Mouse (Mus musculus): ENCODE measurements around the gene Pdzrn4. TPM values are rescaled to one million over a fixed set of nuclear protein-coding genes. Genes with fewer than 3 reads are reported as not detected.
A peak's percentile ranks its signal among the peaks of the same experiment; 100 is the strongest.

The Pdzrn4 gene
- polyA plus RNA-seq, 1 experiment from 2014 or later = 1.5 TPM

DNA sequence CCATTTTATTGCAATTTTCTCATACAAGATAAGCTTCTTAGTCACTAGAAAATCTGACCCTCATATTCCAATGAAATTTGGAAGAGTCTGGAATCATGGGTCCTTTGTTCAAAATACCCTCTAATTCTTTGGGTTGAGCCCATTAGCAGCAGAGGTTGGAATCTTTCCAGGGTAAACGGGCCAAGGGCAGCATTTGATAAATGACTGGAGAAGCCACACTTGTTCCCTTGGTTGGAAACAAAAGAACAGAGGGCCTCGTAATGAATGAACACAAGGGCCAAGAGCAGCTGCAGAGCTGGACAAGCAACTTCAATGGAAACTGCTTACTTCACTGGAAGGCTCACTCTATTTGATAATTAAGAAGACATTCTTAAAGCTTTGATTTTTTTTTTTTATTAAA lies 198.0 kb downstream of the Pdzrn4 start:
- Histone ChIP-seq H3K9ac (ENCODE audit: low read length) (no peak overlapping the region), H3K4me2 (ENCODE audit: low read depth, low read length) (no peak overlapping the region), H3K4me1 (replicated peaks; ENCODE audit: control insufficient read depth, insufficient read depth, low read length) (peaks cover 11% of the 10 kb centered on the region), H3K9me3 (ENCODE audit: control insufficient read depth, low read length) (no peaks in the 10 kb centered on the region), H3K36me3 (ENCODE audit: control insufficient read depth, insufficient read depth, low read length) (no peaks in the 10 kb centered on the region), H3K4me3 (ENCODE audit: low read length) (no peak overlapping the region), H3K27ac (ENCODE audit: low read length) (no peak overlapping the region), H3K27me3 (ENCODE audit: control insufficient read depth, insufficient read depth, low read depth, low read length) (no peaks in the 10 kb centered on the region; the same call in 1 of the 2 replicates)
- 22% methylated on average over 2 of the region's 2 CpGs for WGBS
- ATAC-seq (ENCODE audit: low read depth) = no peak

- ATAC-seq (ENCODE audit: low read depth) = 0 out of 2 replicates have a peak, but pooled peaks have one; percentile 56
- H3K4me1 ChIP-seq (replicated peaks; ENCODE audit: control insufficient read depth, insufficient read depth, low read length) = peaks cover 11% of the 10 kb centered on the region
- peak overlapping the region; percentile 31 for H3K9ac ChIP-seq (ENCODE audit: low read length)
- H3K9me3 ChIP-seq (ENCODE audit: control insufficient read depth, low read length) = no peaks in the 10 kb centered on the region
- H3K4me2 ChIP-seq (ENCODE audit: low read depth, low read length) = peak overlapping the region; percentile 78
- no peaks in the 10 kb centered on the region; the same call in 1 of the 2 replicates for H3K27me3 ChIP-seq (ENCODE audit: control insufficient read depth, insufficient read depth, low read depth, low read length)
- peak overlapping the region; percentile 48 for H3K4me3 ChIP-seq (ENCODE audit: low read length)
- H3K36me3 ChIP-seq (ENCODE audit: control insufficient read depth, insufficient read depth, low read length) = no peaks in the 10 kb centered on the region
- WGBS = 1% methylated on average over 20 of the region's 20 CpGs
- no peak overlapping the region for H3K27ac ChIP-seq (ENCODE audit: low read length)
Measured at GRCm38 (mm10) chr15:92597011-92597780, 200.5 kb downstream of the Pdzrn4 start.

GRCm38 (mm10) chr15:92598380-92599295 lies 202.0 kb downstream of the Pdzrn4 start:
- 3% methylated on average over 18 of the region's 18 CpGs for WGBS
- ATAC-seq (ENCODE audit: low read depth) = peak; percentile 28; the same call in 1 of the 2 replicates
- no peak overlapping the region for H3K27ac ChIP-seq (ENCODE audit: low read length)

DNA sequence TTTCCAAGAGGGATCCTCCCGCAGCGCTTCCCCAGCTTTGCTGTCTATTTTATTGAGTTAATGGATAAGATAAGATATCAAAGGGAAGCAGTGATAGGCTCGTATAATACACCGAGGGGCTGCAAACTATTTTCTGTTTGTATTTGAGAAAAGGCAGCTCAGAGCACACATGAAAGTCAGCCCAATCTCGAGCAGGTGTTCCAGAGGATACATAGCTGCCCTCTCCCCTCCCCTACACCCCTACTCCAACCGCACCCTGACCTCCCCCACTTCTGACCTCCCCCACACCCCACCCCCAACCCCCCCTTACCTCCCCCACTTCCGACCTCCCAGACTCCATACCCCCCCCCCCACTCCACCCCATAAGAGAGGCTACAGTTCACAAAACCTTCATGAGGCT lies 202.7 kb downstream of the Pdzrn4 start:
- Histone ChIP-seq H3K9me3 (ENCODE audit: control insufficient read depth, low read length) (no peaks in the 10 kb centered on the region), H3K4me1 (replicated peaks; ENCODE audit: control insufficient read depth, insufficient read depth, low read length) (peaks cover 11% of the 10 kb centered on the region), H3K27ac (ENCODE audit: low read length) (no peak overlapping the region), H3K4me2 (ENCODE audit: low read depth, low read length) (peak overlapping the region; percentile 63), H3K27me3 (ENCODE audit: control insufficient read depth, insufficient read depth, low read depth, low read length) (no peaks in the 10 kb centered on the region; the same call in 1 of the 2 replicates), H3K4me3 (ENCODE audit: low read length) (peak overlapping the region; percentile 38), H3K36me3 (ENCODE audit: control insufficient read depth, insufficient read depth, low read length) (no peaks in the 10 kb centered on the region), H3K9ac (ENCODE audit: low read length) (peak overlapping the region; percentile 28; the same call in 1 of the 2 replicates)
- 6% methylated on average over 7 of the region's 7 CpGs for WGBS
- no peak for ATAC-seq (ENCODE audit: low read depth)

More at GRCm38 (mm10) chr15:92598380-92599295, 202.0 kb downstream of the Pdzrn4 start:
- peak overlapping the region; percentile 63 for H3K4me2 ChIP-seq (ENCODE audit: low read depth, low read length)
- peaks cover 11% of the 10 kb centered on the region for H3K4me1 ChIP-seq (replicated peaks; ENCODE audit: control insufficient read depth, insufficient read depth, low read length)
- no peaks in the 10 kb centered on the region; the same call in 1 of the 2 replicates for H3K27me3 ChIP-seq (ENCODE audit: control insufficient read depth, insufficient read depth, low read depth, low read length)
- H3K9ac ChIP-seq (ENCODE audit: low read length) = peak overlapping the region; percentile 28; the same call in 1 of the 2 replicates
- H3K36me3 ChIP-seq (ENCODE audit: control insufficient read depth, insufficient read depth, low read length) = no peaks in the 10 kb centered on the region
- no peaks in the 10 kb centered on the region for H3K9me3 ChIP-seq (ENCODE audit: control insufficient read depth, low read length)
- H3K4me3 ChIP-seq (ENCODE audit: low read length) = peak overlapping the region; percentile 38

DNA sequence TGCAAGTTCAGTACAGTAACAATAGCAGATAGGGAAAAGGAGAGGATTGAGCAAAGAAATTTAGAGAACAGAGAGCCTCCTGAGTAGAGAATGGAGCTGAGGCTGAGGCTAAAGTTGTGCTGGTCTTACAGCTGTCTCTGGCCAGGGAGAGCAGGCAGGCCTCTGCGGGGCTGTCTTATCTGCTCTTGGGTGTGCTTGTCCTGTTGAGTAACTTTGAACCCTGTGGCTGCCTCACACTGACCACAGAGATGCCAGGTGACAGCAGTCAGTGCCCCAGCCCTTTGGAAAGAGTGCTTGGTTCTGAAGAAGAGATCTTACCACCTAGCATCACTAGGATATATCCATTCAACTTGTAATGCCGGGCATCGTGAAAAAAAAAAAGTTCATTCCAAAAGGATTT lies 214.2 kb downstream of the Pdzrn4 start:
- H3K9me3 ChIP-seq (ENCODE audit: control insufficient read depth, low read length) = no peaks in the 10 kb centered on the region
- 67% methylated on average over 3 of the region's 3 CpGs for WGBS
- ATAC-seq (ENCODE audit: low read depth) = no peak
- no peak overlapping the region for H3K27ac ChIP-seq (ENCODE audit: low read length)
- H3K36me3 ChIP-seq (ENCODE audit: control insufficient read depth, insufficient read depth, low read length) = no peaks in the 10 kb centered on the region
- no peak overlapping the region for H3K4me2 ChIP-seq (ENCODE audit: low read depth, low read length)
- no peak overlapping the region for H3K4me3 ChIP-seq (ENCODE audit: low read length)
- no peaks in the 10 kb centered on the region for H3K27me3 ChIP-seq (ENCODE audit: control insufficient read depth, insufficient read depth, low read depth, low read length)
- no peak overlapping the region for H3K9ac ChIP-seq (ENCODE audit: low read length)
- no peaks in the 10 kb centered on the region for H3K4me1 ChIP-seq (replicated peaks; ENCODE audit: control insufficient read depth, insufficient read depth, low read length)

GRCm38 (mm10) chr15:92612386-92612785 lies 215.7 kb downstream of the Pdzrn4 start:
- WGBS = 80% methylated on average over 1 of the region's 1 CpGs
- H3K4me3 ChIP-seq (ENCODE audit: low read length) = no peak overlapping the region
- no peaks in the 10 kb centered on the region for H3K9me3 ChIP-seq (ENCODE audit: control insufficient read depth, low read length)
- H3K27ac ChIP-seq (ENCODE audit: low read length) = no peak overlapping the region
- H3K4me2 ChIP-seq (ENCODE audit: low read depth, low read length) = no peak overlapping the region
- no peaks in the 10 kb centered on the region for H3K36me3 ChIP-seq (ENCODE audit: control insufficient read depth, insufficient read depth, low read length)
- no peaks in the 10 kb centered on the region for H3K27me3 ChIP-seq (ENCODE audit: control insufficient read depth, insufficient read depth, low read depth, low read length)
- H3K4me1 ChIP-seq (replicated peaks; ENCODE audit: control insufficient read depth, insufficient read depth, low read length) = no peaks in the 10 kb centered on the region
- no peak for ATAC-seq (ENCODE audit: low read depth)
- H3K9ac ChIP-seq (ENCODE audit: low read length) = no peak overlapping the region

DNA sequence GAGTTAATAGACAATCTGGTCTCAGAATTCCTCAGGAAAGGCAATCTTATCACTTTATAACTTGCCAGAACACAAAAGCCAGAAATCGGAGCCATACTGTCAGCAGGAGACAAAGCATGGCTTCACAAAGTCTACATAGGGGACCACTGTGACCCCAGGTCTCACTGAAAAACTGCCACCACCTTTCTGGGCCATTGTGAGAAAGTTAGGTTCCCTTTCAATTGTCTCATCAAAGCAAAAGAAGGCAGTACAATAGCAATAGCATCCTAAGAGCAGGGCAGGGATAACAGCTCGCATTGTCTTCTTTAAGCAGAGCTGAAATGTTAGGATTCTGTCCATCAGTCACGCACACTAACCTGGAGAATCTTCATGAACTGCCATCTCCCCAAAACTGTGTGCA lies 216.5 kb downstream of the Pdzrn4 start:
- H3K4me2 ChIP-seq (ENCODE audit: low read depth, low read length) = no peak overlapping the region
- no peak for ATAC-seq (ENCODE audit: low read depth)
- H3K27me3 ChIP-seq (ENCODE audit: control insufficient read depth, insufficient read depth, low read depth, low read length) = no peaks in the 10 kb centered on the region
- H3K9ac ChIP-seq (ENCODE audit: low read length) = no peak overlapping the region
- no peaks in the 10 kb centered on the region for H3K9me3 ChIP-seq (ENCODE audit: control insufficient read depth, low read length)
- no peaks in the 10 kb centered on the region for H3K36me3 ChIP-seq (ENCODE audit: control insufficient read depth, insufficient read depth, low read length)
- H3K4me1 ChIP-seq (replicated peaks; ENCODE audit: control insufficient read depth, insufficient read depth, low read length) = no peaks in the 10 kb centered on the region
- no peak overlapping the region for H3K27ac ChIP-seq (ENCODE audit: low read length)
- H3K4me3 ChIP-seq (ENCODE audit: low read length) = no peak overlapping the region
- 84% methylated on average over 3 of the region's 3 CpGs for WGBS

DNA sequence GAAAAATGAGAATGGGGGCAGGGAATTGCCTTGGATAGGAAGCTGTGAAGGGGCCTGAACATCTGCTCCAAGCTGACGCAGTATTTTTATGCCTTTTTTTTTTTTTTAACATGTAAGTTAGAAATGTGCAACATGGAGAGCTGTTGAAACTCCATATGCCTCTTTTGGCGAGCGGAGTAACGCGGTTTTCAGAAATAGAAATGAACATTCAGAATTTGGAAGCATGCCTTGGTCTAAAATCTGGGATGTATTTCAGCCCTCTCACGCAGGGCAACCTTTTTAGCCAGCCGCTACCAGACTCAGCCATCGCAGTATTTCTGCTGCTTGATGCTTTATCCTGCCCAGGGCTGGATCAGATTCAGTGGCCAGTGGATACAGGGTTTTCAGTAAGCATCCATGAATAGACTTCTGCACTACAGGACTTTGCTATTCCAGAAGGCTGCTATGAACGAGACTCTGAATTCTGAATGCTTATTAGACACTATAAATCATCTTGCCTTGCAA lies 225.1 kb downstream of the Pdzrn4 start:
- peak; percentile 80 for ATAC-seq (ENCODE audit: low read depth)
- Histone ChIP-seq H3K27me3 (ENCODE audit: control insufficient read depth, insufficient read depth, low read depth, low read length) (no peaks in the 10 kb centered on the region), H3K4me2 (ENCODE audit: low read depth, low read length) (no peak overlapping the region), H3K4me3 (ENCODE audit: low read length) (no peak overlapping the region), H3K4me1 (replicated peaks; ENCODE audit: control insufficient read depth, insufficient read depth, low read length) (no peaks in the 10 kb centered on the region), H3K27ac (ENCODE audit: low read length) (peak overlapping the region; percentile 67), H3K9ac (ENCODE audit: low read length) (no peak overlapping the region), H3K9me3 (ENCODE audit: control insufficient read depth, low read length) (no peaks in the 10 kb centered on the region), H3K36me3 (ENCODE audit: control insufficient read depth, insufficient read depth, low read length) (no peaks in the 10 kb centered on the region)
- WGBS = 64% methylated on average over 9 of the region's 9 CpGs

GRCm38 (mm10) chr15:92622323-92622722 lies 225.6 kb downstream of the Pdzrn4 start:
- no peaks in the 10 kb centered on the region for H3K36me3 ChIP-seq (ENCODE audit: control insufficient read depth, insufficient read depth, low read length)
- no peaks in the 10 kb centered on the region for H3K27me3 ChIP-seq (ENCODE audit: control insufficient read depth, insufficient read depth, low read depth, low read length)
- no peaks in the 10 kb centered on the region for H3K4me1 ChIP-seq (replicated peaks; ENCODE audit: control insufficient read depth, insufficient read depth, low read length)
- H3K4me3 ChIP-seq (ENCODE audit: low read length) = no peak overlapping the region
- H3K9me3 ChIP-seq (ENCODE audit: control insufficient read depth, low read length) = no peaks in the 10 kb centered on the region
- peak; percentile 69; the same call in 1 of the 2 replicates for ATAC-seq (ENCODE audit: low read depth)
- H3K4me2 ChIP-seq (ENCODE audit: low read depth, low read length) = no peak overlapping the region
- peak overlapping the region; percentile 67 for H3K27ac ChIP-seq (ENCODE audit: low read length)
- WGBS = 38% methylated on average over 5 of the region's 5 CpGs
- no peak overlapping the region for H3K9ac ChIP-seq (ENCODE audit: low read length)

All from lung, embryonic 16.5 days (tissue).